Mouse (Mus musculus) kidney, postnatal 4 days (tissue): ENCODE measurements at regions not wholly inside any gene's neighbourhood (a gene's known extent, or its start where the extent isn't known, plus 50 kb on each side); places are given as distances from the start of the nearest gene placed in this dataset.
A peak's percentile ranks its signal among the peaks of the same experiment; 100 is the strongest.

Experiments
- DNase-seq, 2 experiments: peaks; one replicate each; pipeline ENCODE4 v3.0.0; 2021; ENCODE audit warnings: mixed read lengths in 2 of 2

DNA sequence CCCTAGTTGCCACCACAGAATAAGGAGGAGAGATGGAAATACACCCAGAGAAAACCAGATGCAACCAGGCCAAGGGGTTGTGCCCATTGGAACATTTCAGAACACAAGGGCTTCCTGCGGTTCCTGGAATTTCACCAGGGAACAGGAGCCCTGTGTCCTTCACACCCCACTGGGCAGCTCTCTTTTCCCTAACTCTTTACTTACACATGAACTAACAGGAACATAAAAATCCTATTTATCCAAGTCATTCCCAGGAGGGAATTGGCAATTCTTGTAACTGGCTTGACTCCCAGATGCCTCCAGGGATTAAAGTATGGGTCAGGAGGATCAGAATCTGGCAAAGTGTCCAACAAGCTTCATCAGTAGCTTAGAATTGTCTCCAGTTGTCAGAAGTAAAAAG, 62.2 kb upstream of the Glycam1 start:
- peak; percentile 18 to 46 for DNase-seq
